Mouse (Mus musculus): ENCODE results near the gene Adamts6.

- TF ChIP-seq GATA1 (IDR thresholded peaks at IDR 0.05; ENCODE audit: low read length) (no peak), TAL1 (IDR thresholded peaks at IDR 0.05; ENCODE audit: low read length) (no peak)
These were observed 160.7 kb downstream of the Adamts6 start for GRCm38 (mm10) chr13:104448349-104448748.
